In the genomic region with DNA sequence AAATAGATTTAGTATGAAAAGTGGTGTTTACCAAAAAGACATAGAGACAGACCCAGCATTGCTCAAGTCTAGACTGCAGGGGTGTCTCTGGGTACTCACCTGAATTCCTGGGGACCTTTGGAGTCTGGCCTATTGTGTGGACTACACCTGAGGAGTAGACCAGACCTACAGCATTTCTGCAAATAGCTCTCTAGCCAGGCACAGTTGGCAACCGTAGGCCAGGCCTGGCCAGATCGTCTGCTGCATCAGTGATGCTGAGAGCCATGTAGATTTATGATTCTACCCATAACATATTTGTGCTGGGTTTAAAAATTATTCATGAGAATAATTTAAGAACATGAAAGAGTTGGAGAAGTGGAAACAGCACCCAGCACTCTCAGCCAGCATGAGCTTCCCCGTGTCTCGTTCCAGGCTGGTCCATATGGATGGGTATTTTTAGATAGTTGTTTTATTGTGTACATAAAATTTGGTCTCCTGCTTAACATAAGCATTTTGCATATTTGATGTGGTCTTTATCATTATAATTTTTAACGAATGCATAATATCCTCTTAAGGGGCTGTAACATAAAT, we compare ENCODE assay signal across 15 mouse cellular contexts.
"Had no signal": no experiment of that assay in that cellular context is flagged by ENCODE, and none has a peak within 500 bp of the region (broad histone marks: within the 10 kb centered on the region; RNA-seq: fewer than 3 reads in every experiment).

No protein-coding gene starts in this region.

- H3K9me3 ChIP-seq: intestine, embryonic 15.5 days; liver, embryonic 13.5 days; lung, embryonic 15.5 days; megakaryocyte, embryonic 14.5 days; midbrain, embryonic 12.5 days had no signal

- ATAC-seq: intestine, embryonic 15.5 days; liver, postnatal 0 days had no signal

- H3K4me3 ChIP-seq: intestine, embryonic 15.5 days; left cerebral cortex, adult 2 months; liver, embryonic 13.5 days; lung, embryonic 15.5 days; midbrain, embryonic 12.5 days had no signal

- H3K36me3 ChIP-seq: intestine, embryonic 15.5 days; liver, embryonic 13.5 days; lung, embryonic 15.5 days; midbrain, embryonic 12.5 days had no signal

- H3K27me3 ChIP-seq: intestine, embryonic 15.5 days; liver, embryonic 13.5 days; lung, embryonic 15.5 days; megakaryocyte, embryonic 14.5 days; midbrain, embryonic 12.5 days had no signal

- DNase-seq: kidney, adult 18-20 months; kidney, postnatal 10 days; kidney, postnatal 4 days; liver; liver, embryonic 13.5 days; liver, postnatal 0 days; lung, postnatal 14 days; right cerebral cortex, postnatal 25 days; thymus, postnatal 14 days had no signal

- H3K27ac ChIP-seq: intestine, embryonic 15.5 days; liver, embryonic 13.5 days; lung, embryonic 15.5 days; macrophage; midbrain, embryonic 12.5 days had no signal

- H3K9ac ChIP-seq: intestine, embryonic 15.5 days; liver, embryonic 13.5 days; liver, postnatal 0 days; lung, embryonic 15.5 days; midbrain, embryonic 12.5 days had no signal

- H3K4me2 ChIP-seq: intestine, embryonic 15.5 days; liver, embryonic 13.5 days; lung, embryonic 15.5 days; midbrain, embryonic 12.5 days had no signal
